Mouse (Mus musculus): ENCODE data around the gene Kdm4b. TPM values are rescaled to one million over a fixed set of nuclear protein-coding genes. Genes with fewer than 3 reads are reported as not detected.
A peak's percentile ranks its signal among the peaks of the same experiment; 100 is the strongest.

Kdm4b gene
- polyA plus RNA-seq, 1 experiment = 23.7 TPM

DNA sequence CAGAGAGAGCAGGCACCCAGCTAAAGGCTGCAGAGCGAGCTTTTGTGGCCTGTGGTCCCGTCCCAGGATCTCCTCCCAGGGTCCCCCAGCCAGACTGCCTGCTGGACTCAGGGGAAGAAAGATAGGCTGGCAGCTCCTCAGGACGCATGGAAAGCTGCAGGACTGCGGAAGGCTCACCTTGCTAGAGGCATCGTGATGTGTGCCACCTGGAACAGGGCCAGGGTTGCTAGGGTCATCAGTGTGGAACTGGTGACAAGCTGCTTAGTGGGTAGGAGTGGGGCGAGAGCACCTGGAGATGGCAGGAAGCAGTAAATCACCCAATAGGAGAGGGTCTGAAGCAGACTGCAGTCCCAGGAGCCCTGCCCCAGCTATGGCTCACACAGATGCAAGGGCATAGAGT, 61.8 kb downstream of the Kdm4b start:
- no peak for DNase-seq (ENCODE audit: low spot score)

DNA sequence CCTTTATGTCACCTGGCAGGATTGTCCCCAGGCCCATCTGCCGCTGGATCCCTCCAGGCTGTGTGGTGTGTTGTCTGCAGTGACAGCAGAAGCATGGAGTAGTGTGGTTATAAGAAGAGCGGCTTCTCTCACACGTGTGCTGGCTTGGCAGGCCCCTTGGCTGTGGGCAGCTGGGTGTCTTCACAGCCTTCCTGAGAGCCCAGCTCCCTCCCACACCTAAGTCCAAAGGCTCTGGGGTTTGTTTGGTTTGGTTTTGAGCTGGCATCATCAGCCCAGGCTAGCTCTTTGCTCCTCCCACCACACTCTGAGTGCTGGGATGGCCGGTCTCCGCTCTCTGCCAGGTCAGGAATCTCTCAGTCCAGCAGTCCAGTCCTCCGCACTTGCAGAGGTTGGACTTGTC, 67.4 kb downstream of the Kdm4b start:
- DNase-seq (ENCODE audit: low spot score) = no peak

DNA sequence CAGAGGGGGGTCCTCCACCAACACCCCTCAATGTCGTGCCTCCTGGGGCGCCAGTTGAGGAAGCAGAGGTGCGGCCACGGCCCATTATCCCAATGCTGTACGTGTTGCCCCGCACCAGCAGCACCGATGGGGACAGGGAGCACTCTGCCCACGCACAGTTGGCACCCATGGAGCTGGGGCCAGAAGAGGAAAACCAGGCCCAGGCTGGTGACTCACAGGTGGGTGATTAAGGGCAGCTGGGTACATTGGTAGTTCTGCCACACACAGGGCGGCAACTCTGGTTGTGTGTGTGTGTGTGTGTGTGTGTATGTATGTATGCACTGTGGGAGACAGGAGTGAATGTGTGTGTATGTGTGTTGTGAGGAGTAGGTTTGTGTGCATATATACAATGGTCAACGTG, 68.0 kb downstream of the Kdm4b start:
- no peak for DNase-seq (ENCODE audit: low spot score)

DNA sequence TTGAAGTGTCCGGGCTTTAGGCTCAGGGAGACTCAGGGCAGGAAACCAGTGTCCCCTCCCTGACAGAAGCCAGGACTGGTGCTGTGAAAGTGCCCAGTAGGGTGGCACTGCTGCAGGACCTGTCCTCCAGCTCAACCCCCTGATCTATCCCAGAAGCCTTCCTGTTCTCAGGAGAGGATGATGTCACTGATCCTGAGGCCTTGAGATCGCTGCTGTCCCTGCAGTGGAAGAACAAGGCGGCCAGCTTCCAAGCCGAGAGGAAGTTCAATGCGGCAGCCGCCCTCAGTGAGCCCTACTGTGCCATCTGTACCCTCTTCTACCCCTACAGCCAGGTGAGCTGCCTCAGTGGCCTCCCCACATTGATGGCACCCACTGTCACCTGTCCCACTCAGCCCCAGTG, 70.2 kb downstream of the Kdm4b start:
- DNase-seq (ENCODE audit: low spot score) = no peak

DNA sequence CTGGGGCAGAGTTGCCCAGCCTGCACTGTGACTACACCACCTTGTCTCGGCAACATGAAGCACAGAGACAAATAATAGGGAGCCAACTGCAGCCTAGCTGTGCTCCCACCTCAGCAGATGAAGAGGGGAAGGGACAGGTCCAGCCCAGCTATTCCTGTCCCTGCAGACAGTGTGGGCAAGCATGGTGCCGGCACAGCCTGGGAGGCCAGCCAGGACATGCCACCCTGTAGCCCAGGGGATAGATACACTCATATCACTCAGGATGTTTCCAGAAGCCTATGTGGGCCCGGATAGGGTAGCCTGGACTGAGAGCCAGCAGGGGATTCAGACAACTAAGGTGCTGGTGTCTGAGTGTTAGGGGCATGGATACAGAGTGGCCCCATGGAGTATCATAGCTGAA, 74.4 kb downstream of the Kdm4b start:
- DNase-seq (ENCODE audit: low spot score) = no peak

DNA sequence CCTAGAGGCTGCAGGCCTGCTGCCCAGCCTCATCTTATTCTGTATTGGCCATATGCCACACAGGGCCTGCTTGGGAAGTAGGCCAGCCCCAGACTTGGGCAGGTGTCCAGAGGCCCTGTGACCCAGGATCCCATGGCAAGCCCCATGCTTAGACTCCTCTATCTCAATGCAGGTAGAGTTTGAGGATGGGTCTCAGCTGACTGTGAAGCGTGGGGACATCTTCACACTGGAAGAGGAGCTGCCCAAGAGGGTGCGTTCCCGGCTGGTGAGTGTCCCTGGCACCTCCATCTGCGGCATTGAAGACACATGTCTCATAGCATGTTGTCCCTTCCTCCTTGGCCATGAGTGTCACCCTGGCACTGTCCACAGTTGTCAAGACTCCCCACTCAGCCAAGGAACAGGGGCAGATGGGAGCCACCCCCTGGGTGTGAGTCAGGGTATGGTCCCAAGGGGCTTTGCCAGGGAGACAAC, 75.2 kb downstream of the Kdm4b start:
- no peak for DNase-seq (ENCODE audit: low spot score)

DNA sequence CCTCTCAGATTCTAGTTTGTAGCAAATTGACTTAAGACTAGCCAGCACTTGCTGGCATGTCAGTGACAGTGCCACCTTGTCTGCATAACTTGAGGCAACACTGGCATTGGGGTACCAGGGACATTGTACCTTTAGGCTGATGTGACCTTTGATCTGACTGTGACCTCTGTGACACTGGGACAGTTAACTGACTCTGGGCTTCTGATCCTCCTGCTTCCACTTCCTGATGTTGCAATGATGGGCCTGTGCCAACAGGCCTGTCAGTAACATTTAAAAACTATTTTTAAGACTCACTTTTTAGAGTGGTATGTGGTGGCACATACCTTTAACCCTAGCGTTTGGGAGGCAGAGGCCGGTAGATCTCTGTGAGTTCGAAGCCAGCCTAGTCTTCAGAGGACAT, 79.5 kb downstream of the Kdm4b start:
- DNase-seq (ENCODE audit: low spot score) = no peak

DNA sequence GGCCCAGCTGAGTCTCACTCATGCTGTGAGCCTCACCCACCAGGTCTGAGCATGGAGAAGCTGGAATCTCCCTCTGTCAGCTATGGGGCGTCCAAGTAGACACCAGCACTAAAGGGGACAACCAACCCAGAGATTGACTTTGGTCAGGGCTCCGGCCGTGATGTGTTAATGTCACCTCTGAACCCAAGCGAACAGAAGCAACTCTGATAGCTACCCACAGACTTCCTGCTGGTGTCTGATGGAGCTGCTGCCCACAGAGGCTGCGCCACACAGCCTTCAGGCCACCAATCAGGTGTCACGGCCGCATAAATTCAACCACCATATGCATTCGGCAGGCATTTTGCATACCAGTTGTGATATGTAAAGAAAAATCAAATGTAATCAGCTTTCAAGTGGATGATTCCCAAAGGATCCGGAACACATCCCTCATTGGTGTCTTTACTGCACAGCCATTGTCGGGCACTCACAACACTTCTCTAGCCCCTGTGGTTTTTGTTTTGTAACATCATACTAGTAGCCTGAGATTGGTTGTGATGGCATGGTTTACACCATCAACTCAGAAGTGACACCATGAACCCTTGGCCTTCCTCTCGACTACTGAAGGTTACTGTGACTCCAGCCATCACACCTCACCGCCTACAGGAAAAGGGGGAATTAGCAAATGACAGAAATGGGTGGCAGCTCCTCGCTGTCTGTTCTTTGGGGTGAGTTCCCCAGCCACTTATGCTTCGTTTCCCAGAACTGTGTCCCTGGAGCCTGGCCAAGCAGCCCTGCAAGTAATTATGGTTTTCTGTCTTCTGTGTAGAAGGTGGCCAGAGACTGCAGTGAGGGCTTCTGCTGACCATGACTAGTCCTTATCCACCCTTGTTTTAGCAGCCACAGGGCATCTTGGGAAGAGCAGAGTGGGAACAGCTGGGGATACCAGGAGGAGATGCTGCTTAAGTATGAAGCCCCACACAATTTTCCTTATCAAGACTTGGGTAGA, 80.3 kb downstream of the Kdm4b start:
- DNase-seq (ENCODE audit: low spot score) = no peak

DNA sequence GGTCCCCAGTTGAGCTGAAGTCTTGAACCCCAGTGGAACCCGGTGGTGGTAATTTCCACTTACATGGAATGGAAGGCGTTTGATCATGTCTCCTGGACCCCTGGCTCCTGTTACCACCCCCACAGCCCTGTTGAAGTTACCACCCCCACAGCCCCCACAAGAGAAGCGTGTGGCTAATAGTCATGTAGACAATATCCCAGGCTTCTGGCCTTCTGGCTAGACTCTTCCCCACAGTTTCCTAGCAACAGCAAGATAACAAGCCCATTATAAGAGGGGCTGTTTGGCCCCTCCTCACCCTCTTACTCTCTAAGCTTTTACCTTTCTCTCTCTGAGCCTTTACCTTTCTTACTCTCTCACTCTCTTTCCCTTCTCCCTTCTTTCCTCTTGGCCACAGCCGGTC, 81.0 kb downstream of the Kdm4b start:
- no peak for DNase-seq (ENCODE audit: low spot score)

DNA sequence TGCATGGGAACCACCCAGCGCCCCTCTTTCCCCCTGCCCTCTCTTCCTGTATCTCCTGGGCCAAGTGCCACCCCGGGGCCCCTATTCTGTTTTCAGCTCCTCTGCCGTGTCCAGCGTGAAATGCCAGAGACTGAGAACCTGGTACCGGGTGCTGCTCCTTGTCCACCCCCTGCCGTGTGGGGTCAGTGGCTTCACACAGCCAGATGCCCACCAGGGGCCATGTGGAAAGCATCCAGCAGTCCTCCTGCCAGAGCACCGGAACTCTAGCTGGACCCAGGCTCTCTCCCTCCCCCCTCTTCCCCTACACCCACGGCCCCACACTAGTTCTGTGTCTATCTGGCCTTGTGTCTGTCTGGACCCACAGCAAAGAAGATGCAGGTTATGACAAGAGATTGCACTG, 81.5 kb downstream of the Kdm4b start:
- DNase-seq (ENCODE audit: low spot score) = no peak

DNA sequence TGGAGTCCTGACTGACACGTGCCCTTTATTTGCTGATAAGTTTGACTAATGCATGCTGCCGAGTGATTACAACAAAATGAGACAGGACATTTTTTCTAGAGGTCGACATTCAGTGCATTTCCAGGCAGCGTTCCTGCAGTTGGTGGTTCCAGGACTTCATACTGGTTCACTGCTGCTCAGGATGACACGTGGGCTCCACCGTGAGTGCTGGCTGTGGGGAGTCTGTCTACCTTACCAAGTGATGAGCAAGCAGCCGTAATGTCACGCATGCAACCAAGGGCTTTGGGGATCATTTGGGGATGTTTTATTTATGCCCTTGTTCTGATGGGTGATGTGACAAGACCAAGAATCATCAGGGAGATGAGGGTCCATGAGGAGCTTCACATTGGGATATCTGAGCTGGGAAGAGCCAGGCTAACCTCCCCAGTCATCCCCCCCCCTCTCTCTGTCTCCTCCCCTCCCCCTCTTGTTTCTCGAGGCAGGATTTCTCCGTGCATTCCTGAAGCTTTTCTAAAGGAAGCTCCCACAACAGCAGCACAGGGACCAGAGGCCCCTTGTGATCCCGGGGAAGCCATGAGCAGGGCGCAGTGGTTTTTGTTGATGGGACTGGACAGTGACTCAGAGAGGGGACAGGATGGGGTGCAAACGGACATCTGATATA, 83.2 kb downstream of the Kdm4b start:
- DNase-seq (ENCODE audit: low spot score) = no peak

DNA sequence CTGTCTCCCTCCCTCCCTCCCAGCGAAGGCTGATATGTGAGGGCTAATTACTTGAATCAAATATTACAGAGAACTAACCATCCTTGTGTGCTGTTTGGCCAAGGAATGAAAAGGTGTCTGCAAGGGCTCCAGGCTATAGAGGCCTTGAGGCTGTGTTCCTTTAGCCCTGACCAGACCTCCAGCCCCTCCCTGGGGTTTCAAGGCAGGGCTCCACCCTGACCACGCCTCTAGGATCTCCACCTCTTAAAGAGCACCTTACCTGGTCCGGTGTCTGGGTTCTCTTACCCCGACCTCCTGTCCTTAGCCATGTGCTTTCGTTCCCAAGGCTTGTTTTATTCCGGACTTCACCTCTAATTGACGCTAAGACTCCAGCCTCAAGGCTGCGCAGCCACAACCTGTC, 83.9 kb downstream of the Kdm4b start:
- DNase-seq (ENCODE audit: low spot score) = no peak

DNA sequence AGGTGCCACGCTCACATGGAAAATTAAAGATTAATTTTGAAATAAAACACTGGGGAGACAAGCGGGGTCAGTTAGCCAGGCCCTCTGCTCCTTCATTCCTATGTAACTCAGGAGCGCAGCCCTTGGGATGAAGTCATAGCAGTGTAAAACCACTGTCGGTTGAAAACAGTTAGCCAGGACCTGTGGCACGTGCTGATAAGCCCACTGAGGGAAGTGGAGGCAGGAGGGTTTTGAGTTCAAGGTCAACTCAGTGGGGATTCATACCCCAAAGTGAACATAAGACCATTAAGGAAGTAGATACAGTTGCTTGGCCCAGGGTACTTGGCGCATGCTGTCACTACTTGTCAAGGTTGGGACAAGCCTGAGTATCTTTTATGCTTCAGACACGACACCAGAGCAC, 85.6 kb downstream of the Kdm4b start:
- no peak for DNase-seq (ENCODE audit: low spot score)

DNA sequence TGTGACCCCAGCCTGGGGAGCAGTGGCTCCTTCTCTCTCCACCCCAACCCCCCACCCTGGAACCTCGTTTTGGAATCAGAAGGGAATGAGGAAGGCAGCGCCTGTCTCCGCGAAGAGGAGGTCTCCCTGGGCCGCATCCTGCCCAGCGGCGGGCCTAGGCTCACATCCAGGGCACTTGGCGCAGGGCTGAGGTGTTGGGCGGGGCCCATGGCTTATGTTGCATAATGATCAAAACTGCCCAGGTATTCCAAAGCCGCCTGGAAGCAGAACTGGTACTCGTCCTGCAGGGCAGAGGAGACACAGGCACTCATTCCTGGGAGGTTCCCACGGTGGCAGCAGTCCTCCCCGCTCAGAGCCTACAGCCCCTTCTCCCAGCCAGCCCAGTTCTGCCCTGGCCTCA, 87.3 kb downstream of the Kdm4b start:
- DNase-seq (ENCODE audit: low spot score) = no peak

DNA sequence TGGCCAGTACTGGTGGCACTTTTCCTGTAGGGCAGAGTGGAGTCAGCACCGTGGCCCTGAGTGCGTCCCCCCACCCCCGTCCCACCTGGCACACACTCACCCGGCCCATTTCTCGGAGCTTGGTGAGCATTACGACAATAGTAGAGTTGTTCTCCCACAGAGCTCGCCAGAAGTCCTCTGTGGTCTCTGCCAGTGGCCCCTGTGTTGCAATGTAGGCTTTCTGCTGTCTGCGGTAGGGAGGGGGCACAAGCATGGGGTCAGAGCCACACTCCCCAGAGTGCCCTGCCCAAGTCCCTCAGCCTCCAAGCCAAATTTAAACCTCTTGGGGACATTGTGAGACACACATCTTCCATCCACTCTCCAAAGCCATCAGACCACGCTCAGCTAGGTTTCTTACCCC, 88.9 kb downstream of the Kdm4b start:
- no peak for DNase-seq (ENCODE audit: low spot score)

DNA sequence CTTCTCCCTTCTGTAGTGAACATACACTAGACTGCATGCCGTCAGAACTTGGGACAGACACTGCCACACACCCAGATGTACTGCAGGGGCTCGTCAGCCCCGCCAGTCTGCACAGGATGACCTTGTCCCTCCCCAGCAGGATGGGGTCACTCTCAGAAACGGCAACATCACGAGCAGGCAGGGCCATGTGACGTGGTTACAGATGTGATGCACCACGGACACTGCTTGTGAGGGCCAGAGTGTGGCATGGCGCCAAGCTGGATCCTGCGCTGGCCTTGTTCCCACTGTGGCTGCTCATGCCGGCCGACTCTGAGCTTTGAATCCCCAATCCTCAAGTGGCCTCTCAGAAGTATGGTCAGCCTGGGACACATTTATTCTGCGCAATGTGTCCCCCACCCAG, 92.4 kb downstream of the Kdm4b start:
- DNase-seq (ENCODE audit: low spot score) = no peak

DNA sequence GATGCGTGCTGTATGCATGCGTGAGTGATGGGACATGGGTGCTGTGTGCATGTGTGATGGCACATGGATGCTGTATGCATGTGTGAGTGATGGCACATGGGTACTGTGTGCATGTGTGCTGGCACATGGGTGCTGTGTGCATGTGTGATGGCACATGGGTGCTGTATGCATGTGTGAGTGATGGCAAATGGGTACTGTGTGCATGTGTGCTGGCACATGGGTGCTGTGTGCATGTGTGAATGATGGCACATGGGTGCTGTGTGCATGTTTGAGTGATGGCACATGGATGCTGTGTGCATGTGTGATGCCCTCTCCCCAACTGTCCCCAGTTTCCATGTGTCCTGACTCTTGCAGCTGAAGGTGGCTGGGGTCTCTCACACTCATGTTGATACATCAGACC, 94.2 kb downstream of the Kdm4b start:
- no peak for DNase-seq (ENCODE audit: low spot score)

DNA sequence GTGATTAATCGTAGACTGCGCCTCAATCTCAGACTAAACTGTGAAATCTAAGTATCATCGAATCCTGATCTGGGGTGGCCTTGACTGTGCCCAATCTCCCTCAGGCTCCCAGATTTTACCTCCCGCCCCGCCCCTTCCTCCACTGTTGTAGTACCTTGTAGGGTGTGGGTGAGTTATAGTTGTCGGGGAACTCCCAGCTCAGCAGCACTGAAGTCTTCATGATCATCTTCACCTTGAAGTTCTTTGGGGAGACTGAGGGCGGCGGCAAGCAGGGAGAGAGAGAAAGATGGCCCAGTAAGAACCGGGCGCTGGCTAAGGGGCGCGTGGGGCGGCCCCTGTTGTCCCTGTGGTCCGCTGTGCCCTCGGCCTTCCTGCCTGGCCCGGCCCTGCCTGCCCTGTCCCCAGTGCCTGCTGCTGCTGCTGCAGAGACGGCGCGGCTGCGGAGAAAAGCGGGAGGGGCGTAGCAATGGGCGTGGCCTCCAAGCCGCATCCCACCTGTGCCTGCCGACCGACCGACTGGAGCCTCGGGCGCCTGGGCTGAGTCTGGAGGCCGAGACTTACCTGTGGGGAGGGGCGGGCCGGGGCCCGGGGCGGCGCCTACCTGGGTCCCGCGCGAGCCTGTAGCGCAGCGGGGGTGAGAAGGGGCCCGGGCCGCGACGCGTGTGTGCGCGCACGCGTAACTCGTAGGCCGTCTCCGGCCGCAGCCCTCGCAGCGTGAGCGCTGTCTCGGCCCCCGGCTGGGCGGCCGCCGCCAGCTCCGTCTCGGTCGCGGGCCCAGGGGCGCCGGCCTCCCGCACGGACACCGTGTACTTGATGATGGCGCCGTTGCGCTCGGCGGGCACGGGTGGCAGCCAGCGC, 99.1 kb downstream of the Kdm4b start:
- peak; percentile 62 for DNase-seq (ENCODE audit: low spot score)

DNA sequence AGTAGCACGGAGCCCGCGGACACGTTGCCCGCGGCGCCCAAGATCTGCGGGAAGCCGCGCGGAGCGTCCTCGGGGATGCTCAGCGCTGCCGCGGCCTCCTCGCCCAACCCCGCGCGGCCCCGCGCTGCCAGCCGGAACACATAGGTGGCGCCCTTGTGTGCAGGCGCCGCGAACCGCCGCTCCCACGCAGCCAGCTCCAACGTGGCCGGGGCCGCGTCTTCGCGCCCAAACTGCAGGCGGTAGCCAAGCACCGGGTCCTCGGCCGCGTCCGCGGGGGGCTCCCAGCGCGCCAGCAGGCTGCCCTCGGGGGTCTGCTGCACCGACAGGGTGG, 99.7 kb downstream of the Kdm4b start:
- DNase-seq (ENCODE audit: low spot score) = peak; percentile 82

DNA sequence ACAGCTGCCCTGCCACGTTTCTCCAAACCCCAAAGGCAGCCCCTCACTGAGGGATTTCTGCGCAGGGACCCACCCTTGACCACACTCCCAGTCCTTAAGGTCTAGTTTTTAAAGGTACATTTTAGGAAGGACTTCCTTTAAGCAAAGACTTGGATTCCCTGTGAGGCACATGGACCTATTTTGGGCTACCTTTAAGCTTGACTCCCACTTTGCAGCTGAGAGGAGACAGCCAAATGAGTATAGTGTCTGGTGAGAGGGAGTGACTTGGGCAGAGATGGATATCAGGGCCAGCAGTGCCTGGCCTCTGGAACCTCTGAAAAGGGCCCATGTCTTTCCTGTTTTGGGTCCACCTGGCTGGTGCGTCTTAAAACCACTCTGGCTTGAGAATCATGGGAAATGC, 100.1 kb downstream of the Kdm4b start:
- no peak for DNase-seq (ENCODE audit: low spot score)

DNA sequence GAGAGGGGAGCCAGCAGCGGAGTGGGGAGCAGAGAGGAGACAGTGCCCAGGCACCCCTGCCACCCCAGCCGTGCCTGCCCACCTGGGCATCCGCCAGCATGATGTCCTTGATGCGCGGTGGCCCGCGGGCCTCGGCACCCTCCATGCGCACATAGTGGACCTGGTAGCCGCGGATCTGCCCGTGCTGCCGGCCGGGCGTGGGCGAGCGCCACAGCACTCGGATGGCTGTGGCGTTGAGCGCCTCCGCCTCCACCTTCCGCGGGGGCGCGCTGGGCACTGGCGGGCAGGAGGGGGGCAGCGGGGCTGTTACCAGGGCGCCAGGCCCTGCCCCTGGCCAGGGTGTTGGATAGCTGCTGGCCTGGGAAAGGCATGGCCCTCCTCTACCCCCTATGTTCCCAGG, 102.0 kb downstream of the Kdm4b start:
- DNase-seq (ENCODE audit: low spot score) = no peak

DNA sequence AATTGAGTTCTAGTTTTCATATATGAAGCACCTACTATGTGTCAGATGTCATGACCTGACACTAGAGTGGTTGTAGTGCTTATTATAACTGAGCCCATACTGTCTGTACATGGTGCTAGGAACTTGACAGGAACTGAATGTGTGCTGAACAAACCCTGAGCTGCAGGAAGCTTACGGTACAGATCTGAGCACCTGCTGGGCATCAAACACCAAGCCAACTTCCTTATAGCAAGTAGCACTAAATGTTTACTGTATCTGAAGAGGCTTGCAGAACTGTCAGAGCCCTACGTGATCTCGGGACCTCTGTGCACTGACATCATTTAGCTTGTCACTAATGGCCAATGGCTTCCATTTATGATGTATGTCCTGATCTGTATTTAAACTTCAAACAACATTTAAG, 105.7 kb downstream of the Kdm4b start:
- DNase-seq (ENCODE audit: low spot score) = no peak
